Mouse (Mus musculus) layer of hippocampus, postnatal 14 days (tissue): ENCODE results near the gene Rcor3. TPM values are rescaled to one million over a fixed set of nuclear protein-coding genes. Genes with fewer than 3 reads are reported as not detected.

ENCODE experiments used
- DNase-seq, 2 experiments: peaks; one replicate each; pipeline ENCODE4 v3.0.0; 2021 to 2022; ENCODE audit warnings: low spot score in 2 of 2, mixed read lengths in 1 of 2
- total RNA-seq, 2 experiments: library from RNA; stranded (reverse); gene quantifications; 2 replicates each; pipeline ENCODE4 v1.2.3; 2021

The Rcor3 gene
- total RNA-seq, 2 experiments from 2014 or later = 45.3 to 55.8 TPM

DNA sequence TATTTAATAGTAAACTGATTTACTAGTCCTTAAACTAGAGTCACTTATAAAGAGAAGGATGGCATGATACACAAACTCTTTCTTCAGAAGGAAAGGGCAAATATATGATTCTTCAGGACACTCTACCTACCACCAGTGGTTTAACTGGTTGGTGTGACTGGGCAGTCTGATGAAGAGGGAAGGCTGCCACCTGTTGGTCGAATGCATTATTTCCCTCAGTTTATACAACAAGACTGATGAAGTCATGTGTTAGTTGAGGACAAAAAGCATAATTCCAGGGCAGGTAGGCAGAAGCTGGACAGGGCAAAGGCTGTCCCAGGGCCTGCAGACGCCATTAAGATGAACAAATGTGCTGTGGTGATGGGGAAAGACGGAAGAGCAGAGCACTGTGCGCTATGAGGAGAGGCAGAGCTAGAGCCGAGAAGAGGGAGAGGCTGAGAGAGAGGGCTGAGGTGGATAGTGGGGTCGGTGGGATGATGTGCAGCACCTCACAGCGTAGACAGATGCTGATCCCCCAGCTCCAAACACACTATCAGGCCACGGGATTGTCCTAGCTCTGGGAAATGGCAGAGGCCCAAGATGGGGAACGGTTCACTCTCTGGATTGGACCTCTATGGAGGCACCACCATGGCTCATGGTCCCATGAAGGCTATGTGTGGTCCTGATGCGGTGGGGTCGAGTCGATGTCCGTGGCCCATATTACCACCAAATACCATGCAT is 43.3 kb downstream of the Rcor3 start:
- peak in 1 of 2 experiments; percentile 75 for DNase-seq

DNA sequence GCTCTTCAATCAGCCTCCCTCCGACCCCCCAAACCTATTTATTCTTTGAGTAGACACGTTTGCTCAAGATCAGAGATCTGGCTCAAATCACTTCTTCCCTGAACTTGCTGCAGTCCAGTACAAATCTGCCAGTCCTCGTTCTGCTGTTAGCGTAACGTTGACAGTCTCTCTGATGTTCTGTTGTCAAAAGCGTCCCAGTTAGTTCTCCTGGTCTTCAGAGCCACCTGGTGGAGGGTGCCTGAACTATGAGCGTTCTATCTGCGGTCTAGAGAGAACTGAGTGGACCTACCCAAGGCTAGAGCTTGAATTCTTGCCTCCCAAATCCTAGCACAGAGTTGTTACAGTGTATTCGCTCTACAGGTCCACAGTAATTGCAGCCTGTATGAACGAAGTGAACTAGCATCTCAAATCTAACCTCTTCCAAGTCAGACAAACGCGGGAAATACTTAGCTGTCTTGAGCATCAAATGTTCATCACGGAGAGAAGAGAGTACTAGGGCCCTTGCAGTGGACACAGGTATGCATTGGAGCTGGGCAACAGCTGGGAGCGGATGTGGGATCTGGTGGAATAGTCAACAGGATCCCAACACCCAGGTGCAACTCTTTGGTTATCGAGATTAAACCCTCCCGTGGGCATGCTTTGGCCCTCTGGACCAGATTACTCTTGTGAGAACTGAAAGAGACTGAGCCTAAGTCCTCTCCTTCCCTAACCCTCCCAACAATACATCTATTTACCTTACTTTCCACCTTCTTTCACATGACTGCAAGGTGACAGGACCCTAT is 44.8 kb downstream of the Rcor3 start:
- peak; percentile 85 to 93 for DNase-seq

DNA sequence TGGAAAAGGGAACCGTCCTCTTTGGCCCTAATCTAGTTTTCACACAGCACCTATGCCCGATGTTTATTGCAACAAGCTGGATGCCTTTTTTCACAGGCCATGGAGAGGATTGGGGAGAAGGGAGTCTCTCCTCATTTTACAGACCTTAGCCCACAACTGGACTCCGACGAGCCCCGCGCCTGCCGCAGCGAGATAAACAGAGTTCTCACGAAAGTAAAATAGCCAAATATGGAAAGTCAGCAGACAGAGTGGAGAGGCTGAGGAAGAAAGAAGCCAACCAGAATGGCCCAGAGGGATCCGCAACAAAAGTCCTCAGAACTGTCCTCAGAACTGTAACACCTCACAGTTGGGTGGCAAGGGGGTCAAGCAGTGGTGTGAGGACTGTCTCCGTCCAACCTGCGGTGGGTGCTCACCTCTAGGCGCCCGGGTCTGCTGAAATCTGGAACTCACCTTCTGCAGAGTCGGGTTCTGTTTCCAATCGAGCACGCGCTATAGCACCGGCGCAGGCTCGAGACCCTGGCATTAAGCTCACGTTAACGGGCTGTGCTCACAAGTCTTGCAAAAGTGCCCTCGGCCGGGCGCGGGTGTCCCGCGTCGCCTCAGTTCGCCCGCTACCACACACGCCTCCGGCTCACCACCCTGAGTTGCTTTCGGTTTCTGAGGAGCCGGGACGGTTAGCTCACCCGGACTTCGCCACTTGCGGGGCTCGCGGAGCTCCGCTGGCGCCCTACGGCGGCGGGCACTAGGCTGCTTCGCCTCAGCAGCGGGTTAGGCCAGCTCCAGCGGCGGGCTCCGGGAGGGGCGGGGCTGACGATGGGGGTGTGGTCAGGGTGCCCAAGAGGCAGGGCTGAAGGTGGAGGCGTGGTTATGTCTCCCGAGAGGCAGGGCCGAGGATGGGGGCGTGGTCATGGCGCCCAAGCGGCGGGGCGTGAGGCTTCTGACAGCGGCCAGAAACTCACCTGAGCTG is 45.8 kb downstream of the Rcor3 start, which contains the start of gene Traf5:
Gene Traf5, minus strand, starts transcription at position 754 of the 967 bp plus-strand sequence.
- peak; percentile 89 to 93 for DNase-seq

DNA sequence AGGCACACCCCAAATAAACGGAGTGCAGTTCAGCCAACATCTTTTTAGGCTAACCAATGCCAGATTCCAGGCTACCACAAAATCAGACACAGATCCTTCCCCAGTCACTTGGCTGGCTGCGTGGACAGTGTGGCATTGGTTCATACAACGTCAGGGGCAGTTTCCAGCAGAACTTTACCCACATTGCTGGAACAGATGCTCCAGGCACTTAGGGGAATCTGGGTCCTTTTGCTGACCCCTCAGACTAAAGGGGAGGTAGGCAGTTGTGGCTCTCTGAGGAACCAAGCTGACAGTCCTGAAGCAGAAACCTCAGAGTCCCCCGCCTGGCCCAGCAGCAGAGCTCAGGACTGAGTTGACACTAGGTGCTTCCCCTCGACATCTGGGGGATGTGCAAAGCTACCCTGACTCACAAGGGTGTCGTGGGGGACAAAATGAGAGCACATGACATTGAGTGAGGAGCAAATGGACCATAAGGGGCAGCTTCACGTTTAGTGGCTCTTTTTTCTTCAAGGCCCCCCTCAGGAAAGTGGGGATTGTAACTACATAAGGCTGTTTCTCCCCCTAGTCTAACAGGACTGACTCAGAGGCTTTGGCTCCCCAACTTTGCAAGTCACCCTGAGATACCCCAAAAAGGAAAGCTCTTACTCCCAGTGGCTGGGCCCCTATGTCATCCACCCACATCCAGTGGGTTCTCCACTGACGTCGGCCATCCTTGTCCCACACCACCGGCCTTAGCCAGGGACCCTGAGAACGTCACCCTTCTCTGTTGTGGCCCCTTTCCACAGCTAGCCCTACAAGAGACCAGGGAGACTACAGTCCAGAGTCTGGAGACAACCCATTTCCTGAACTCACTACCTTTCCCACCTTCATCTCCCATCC is 46.9 kb downstream of the Rcor3 start:
- DNase-seq = no peak

DNA sequence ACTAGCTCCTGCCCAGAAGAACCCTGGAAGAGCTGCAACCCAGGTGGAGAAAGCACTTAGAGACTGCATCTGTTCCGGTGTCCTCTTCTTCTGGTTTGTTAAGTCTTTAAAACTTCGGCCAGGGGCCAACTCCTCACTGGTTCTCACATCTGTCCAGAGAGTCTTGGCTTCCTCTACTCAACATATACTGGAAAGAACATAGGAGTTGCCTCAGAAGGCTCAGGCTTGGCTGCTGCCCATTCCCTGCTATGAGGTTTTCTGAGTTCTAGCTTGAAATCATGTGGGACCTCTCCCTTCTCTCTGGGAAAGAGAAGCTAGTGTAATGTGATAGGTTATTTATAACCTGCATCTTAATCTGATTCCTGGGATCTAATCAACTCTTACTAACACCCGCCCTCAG is 47.6 kb downstream of the Rcor3 start:
- DNase-seq = no peak

DNA sequence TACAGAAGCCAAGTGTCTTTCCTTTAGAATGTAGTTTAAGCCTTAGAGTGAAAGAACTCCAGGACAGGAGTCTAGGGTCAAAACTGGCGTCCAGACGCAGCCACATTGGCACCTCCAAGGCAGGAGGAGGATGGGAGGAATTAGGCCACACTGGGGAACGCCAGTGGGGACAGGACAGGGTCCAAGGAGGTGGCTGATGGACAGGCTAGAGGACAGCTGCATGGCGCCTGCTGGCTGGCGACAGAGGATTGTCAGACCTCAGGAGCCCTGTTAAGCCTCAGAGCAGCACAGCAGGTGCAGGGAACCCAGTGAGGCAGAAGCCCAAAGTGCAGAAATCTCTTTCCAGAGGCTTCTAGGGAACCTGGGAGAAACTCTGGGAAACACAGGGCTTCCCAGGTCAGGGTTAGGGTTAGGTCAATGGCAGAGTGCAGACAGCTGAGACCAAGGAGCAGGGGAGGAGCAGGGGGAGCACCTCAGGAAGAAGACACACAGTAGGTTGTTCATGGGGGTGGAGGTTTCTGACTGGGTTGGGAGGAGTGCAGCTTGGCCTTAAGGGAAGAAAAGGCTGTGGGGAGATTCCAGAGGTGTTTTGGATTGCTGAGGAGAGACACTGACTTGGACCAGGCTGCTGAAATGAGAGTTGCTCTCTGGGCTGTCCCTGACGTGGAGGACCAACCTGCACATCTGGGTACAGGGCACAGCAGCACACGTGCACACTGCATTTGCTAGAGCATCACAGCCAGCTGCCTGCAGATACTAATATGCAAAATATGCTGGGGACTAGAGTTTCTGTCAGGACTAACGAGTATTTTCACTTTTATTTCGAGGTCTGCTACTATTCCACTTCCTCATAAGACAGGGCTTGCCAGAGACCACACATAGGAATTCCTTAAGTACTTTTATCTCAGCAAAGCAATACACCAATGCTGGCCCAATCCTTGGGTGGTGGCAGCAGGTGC is 48.4 kb downstream of the Rcor3 start:
- DNase-seq = no peak

DNA sequence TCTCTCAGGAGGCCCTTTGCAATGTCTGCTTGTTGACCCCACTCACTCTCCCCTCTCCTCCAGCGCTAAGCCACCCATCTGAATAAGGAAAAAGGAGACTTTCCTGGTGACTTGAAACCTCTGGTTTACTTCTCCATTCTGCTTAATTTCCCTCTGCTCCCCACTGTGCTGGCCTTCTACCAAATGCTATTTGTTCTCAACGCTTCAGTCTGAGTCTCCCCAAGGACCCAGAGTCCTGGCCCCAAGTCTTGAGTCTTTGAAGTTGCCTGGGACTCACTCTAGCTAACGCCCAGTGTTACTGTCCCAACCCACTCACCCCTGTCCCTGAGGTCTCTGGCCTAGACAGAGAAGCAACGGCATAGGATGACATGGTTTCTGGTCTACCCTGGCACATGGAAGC is 49.9 kb downstream of the Rcor3 start:
- DNase-seq = no peak

DNA sequence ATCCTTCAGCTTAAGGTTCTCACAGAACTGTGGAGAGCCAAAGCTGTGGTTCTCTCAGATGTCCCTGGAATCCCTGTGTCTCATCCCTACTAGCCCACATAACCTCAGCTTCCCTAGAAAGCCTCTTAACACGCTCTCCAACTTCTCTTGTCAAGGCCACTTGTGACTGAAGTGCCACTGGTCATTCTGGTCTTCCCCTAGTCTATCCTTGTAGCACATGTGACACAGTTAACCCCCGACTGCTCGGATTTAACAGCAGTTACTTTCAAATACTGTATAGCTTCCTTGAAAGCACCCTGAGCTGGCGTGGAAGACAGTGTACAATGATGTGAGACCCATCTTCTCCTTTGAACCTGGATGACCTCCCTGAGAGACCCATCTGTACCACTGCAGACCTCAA is 50.8 kb downstream of the Rcor3 start:
- DNase-seq = no peak

DNA sequence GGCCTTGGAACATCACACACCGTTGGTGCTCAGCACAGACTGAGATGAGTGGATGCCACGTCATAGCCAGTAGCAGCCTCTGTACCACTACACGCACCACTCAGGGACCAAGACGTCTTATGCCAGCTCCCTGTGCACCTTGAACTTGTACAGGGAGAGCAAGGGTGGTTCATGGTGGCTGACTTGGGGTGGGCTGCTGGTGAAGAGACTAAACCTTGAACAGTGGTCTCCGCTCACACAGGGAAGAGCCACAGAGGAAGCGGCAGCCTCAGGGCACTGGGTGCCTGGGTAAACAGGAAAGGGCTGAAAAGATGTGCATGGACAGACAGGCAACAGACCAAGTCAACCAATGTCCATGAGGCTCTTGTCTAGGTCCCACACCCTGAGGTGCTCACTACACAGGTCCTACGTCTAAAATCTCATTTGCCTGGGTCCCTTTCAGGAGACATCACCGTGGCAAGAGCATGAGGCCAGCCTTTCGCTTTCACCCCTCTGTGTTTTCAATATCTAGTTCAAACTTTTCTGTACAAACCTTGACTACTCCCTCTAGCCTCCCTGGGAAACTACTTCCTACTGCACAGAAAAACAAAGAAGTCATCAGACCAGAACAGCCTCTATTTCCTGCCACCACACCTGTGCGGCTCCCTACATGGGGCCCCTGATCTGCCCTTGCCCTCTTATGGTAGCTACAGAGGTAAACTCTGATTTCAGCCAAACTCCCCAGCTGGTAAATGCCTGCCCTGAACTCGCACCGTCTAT is 51.4 kb downstream of the Rcor3 start:
- DNase-seq = no peak

DNA sequence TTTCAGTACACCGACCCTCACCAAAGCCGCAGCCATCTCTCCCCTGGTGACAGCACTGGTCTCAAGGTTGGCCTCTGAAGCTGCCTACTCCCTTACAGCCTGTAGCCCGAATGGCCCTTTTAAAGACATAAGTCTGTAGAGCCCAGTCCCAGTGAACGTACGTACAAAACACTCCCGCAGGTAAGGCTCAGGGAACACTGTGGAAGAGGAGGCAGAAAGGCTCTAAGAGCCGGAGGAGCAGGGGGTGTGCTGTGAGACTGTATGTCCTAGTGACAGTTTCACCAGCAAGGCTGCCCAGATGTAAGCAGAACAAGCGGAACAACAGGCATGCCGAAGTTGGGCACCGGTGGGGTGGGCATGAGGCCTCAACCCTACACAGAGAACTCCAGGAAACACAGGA is 52.6 kb downstream of the Rcor3 start:
- no peak for DNase-seq

DNA sequence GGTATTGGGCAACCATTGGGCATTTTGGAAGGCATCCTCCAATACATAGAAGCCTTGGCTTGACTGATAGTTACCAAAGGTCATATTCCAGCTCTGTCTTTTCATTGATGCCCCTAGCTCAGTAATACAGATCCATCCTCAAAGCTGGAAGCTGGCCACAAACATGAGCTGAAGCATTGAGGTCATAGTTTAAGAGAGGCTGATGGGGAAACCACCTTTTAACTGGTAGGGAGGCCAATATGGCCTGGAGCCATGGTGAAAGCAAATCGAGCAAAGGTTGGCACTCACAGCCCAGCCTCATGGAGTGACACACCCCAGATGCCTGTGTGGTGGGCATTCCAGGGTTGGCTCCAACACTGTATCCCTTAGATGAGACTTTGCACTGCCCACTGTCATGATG is 55.2 kb downstream of the Rcor3 start:
- DNase-seq = no peak

DNA sequence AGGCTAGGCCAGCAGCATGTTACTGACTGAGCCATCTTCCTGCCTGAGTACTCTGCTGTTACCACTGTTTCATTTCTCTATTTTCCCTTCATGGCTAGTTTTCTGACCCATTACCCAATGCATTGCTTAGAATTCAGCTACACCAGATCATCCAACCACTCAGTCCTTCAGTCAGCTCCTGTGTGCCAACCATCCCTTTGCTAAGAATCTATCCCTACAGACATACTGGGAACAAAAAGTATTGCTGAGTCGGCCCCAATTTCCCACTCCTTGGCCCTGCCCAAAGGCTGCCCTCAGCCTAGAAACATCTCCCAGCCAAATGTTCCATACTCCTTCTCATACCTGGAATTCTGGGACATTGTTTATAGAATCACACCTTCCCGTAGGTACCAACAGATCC is 56.7 kb downstream of the Rcor3 start:
- DNase-seq = no peak

DNA sequence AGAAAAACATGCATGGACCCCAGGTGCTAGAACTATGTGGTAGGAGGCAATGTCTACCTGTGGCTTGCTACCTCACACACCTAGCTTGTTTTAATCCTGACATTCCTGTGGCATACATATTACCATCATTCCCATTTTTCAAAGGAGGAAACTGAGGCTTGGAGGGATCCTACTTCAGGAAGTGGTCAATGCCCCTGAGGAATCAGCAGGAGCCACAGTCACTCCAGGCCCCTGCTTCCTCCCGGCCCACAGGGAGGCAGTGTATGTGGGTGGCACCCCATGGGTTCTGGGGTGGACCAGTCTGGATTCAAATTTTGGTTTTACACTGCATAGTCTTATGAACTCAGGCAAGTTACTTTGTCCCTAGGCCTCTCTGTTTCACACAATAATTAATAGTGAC is 58.7 kb downstream of the Rcor3 start:
- DNase-seq = no peak

DNA sequence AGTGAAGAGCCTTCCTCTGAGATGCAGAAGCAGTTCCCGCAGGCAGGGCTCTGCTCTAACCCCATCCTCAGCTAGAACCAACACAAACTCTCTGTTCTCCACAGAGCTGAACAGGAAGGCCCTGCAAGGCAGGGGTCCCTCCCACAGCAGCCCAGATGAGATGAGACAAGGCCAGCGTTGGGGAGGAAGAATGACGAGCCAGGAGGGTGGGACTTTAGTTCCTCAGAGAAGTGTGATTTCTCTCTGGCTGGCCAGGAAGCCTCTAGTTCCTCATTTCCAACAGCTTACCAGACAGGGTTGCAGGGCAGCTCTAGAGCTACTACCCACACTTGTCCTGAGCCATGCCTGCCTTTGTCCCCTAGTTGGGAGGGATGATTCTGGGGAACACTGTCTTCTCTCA is 59.5 kb downstream of the Rcor3 start:
- DNase-seq = no peak

DNA sequence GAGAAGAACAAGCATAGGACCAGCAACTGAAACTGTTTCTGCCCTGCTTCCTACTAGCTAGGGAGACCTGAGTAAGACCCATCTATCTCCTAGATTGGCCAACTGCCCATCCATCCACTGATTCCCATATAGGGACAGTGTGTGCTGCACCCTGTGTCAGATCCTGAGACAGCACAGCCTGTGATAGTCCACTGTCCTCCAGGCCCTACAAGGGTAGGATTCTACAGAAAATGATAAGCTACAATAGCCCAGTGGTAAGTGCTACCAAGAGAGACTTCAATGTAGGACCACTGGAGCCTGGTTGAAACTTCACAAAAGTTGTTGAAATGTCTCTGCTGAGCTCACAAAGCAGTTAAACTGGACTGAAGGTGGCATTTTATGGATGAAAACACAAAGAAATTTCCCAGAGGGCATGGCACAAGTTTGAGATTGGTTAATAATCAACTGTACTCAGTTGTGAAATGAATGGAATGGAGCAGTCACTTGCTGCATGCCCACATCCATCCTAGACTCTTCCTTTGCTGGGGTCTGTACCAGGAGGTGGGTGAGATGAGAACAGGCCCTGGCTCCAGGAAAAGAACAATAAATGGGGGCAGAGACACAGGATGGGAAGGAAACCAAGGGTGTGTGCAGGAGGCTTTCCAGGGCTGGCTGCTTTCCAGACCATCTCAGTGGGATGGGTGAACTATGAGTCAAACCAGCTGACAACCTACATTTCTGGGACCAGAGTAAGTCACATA is 60.9 kb downstream of the Rcor3 start:
- DNase-seq = no peak

DNA sequence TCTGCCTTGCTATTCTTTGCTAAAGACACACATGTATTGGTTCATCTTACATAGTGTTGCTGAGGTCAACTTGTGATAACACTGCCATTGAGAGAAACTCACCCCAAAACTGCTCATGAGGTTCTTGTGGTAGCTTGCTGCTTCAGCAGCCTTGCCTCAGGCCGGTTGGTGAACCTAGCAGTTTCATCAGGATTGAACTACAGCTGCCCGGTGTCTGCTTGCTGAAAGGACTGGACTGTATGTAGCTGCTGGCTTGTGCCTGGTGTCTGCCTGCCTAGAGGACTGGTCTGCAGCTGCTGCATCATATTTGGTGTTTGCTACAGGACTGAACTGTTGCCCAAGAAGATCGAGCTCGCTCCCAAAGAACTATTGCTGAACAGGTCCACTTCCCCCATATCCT is 61.8 kb downstream of the Rcor3 start:
- no peak for DNase-seq

DNA sequence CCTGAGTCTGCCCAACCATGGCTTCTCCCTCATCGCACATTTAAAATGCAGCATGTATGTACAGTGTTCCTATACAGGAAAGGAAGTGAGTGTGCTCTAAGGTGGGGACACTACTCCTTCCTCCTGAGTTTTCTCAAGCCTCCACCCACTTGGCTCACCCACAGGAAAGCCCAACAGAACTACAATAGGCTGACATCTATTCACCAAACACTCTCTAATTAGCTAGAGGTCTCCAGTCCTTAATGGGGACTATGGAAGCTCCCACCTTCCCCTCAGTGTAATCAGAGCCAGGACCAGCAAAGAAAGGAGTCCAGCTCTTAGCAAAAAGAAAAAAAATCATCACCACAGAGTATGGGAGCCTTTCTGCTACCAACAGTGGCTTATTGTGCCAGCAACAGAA is 63.0 kb downstream of the Rcor3 start:
- DNase-seq = no peak

DNA sequence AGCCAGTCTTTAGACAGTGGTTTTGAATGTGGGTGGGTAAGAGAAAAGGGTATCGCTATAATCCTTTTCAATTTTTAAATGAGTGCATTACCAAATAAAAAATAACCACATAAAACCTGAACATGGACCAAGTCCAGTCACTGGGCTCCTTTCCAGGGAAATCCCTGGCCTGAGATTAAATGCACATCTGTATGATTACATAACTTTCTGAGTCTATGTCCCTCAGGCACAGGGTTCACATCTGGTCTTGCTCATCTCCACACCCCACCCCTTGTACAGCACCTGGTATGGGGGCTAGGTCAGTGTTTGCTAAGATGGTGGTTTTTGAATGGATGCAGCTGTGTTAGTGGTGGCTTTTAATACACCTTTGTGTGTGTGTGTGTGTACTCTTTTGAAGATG is 65.4 kb downstream of the Rcor3 start:
- DNase-seq = no peak
